Mouse (Mus musculus) layer of hippocampus, adult 6 months (tissue): ENCODE measurements around the gene Krt20. TPM values are rescaled to one million over a fixed set of nuclear protein-coding genes. Genes with fewer than 3 reads are reported as not detected.

ENCODE experiments used
- long read RNA-seq, 2 experiments: library from polyadenylated mRNA; unstranded; transcript quantifications; one replicate each; pipeline ENCODE4 v2.0.0; 2019 to 2020
- polyA plus RNA-seq: library from polyadenylated mRNA; unstranded; fragments of <200 nt; fragmentation: Nextera tagmentation; gene quantifications from 2 replicates; pipeline ENCODE4 v1.2.3, GENCODE M21; 2021

Krt20 gene
- not detected in 2 replicates for polyA plus RNA-seq
- long read RNA-seq, experiment 1: 0 reads
- long read RNA-seq, experiment 2: 0 reads

DNA sequence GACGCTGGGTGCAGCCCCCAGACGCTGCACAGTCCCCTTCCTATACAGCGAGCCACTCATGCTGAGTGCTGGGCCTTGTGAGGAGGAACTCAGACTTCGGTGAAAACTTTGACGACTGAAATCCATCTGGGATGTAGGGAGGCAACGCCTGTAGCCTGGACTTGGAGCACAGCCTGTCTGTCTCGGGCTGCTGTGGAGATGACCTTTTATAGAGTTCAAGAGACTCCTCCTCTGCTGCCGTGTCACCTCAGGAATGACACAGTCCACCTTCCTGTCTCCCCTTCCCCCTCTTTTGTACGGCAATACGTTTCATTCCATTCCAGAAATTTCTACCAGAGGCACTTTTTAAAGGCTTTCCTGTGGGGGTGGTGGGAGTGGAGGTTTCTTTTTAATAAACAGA lies at the start of gene Krt20:
Gene Krt20 (minus strand): TSS at position 179 of the 400 bp plus-strand sequence.

GRCm38 (mm10) chr11:99422159-99422558 lies 15.8 kb downstream of the Krt20 start, which contains the start of gene Krt12:
Krt12 (minus strand) TSS chr11:99422259.

GRCm38 (mm10) chr11:99389264-99389663 lies 48.7 kb downstream of the Krt20 start, which contains the start of gene Krt10:
Krt10 (minus strand) TSS chr11:99389364.

Other genes with a start within 250 kb of the Krt20 start
- gene Smarce1, start 207.1 kb downstream of the Krt20 start, polyA plus RNA-seq: 33.7 and 36.5 TPM in 2 replicates
- 11.8 and 12.7 TPM in 2 replicates for gene Krt222, start 194.1 kb downstream of the Krt20 start, polyA plus RNA-seq
- gene Krt24, start 152.9 kb downstream of the Krt20 start, polyA plus RNA-seq: not detected in 2 replicates
- gene Krt25, start 115.2 kb downstream of the Krt20 start, polyA plus RNA-seq: not detected in 2 replicates
- 0.10 TPM in 1 of 2 replicates, not detected in the other for gene Krt26, start 100.2 kb downstream of the Krt20 start, polyA plus RNA-seq
- gene Krt27, start 87.0 kb downstream of the Krt20 start, polyA plus RNA-seq: not detected in 2 replicates
- gene Krt28, start 63.2 kb downstream of the Krt20 start, polyA plus RNA-seq: 0.16 and 0.35 TPM in 2 replicates
- gene Krt10, start 48.8 kb downstream of the Krt20 start, polyA plus RNA-seq: 42.1 and 46.5 TPM in 2 replicates
- 5.2 and 6.6 TPM in 2 replicates for gene Krt12, start 15.9 kb downstream of the Krt20 start, polyA plus RNA-seq
- 0.97 TPM in 1 of 2 replicates, not detected in the other for gene Krt23, start 55.0 kb upstream of the Krt20 start, polyA plus RNA-seq
- not detected in 2 replicates for gene Krt39, start 83.2 kb upstream of the Krt20 start, polyA plus RNA-seq
- gene Krt40, start 105.0 kb upstream of the Krt20 start, polyA plus RNA-seq: not detected in 2 replicates
- not detected in 2 replicates for gene Krtap3-3, start 112.7 kb upstream of the Krt20 start, polyA plus RNA-seq
- not detected in 2 replicates for gene Krtap3-2, start 118.7 kb upstream of the Krt20 start, polyA plus RNA-seq
- gene Gm11939, start 121.3 kb upstream of the Krt20 start, polyA plus RNA-seq: not detected in 2 replicates
- gene Krtap3-1, start 128.5 kb upstream of the Krt20 start, polyA plus RNA-seq: not detected in 2 replicates
- not detected in 2 replicates for gene Krtap1-5, start 142.9 kb upstream of the Krt20 start, polyA plus RNA-seq
- not detected in 2 replicates for gene Krtap1-4, start 145.5 kb upstream of the Krt20 start, polyA plus RNA-seq
- not detected in 2 replicates for gene Krtap1-3, start 153.2 kb upstream of the Krt20 start, polyA plus RNA-seq
- not detected in 2 replicates for gene Krtap9-3, start 160.0 kb upstream of the Krt20 start, polyA plus RNA-seq
- gene Gm11938, start 165.2 kb upstream of the Krt20 start, polyA plus RNA-seq: not detected in 2 replicates
- gene Gm11937, start 172.0 kb upstream of the Krt20 start, polyA plus RNA-seq: not detected in 2 replicates
- gene Krtap2-4, start 176.7 kb upstream of the Krt20 start, polyA plus RNA-seq: not detected in 2 replicates
- not detected in 2 replicates for gene Gm11562, start 182.3 kb upstream of the Krt20 start, polyA plus RNA-seq
- not detected in 2 replicates for gene Krtap4-1, start 190.1 kb upstream of the Krt20 start, polyA plus RNA-seq
- gene Krtap4-2, start 196.9 kb upstream of the Krt20 start, polyA plus RNA-seq: not detected in 2 replicates
- gene Krtap4-7, start 205.9 kb upstream of the Krt20 start, polyA plus RNA-seq: not detected in 2 replicates
- not detected in 2 replicates for gene Gm11555, start 212.1 kb upstream of the Krt20 start, polyA plus RNA-seq
- not detected in 2 replicates for gene Gm11563, start 220.8 kb upstream of the Krt20 start, polyA plus RNA-seq
- gene Krtap4-6, start 227.8 kb upstream of the Krt20 start, polyA plus RNA-seq: not detected in 2 replicates